Mouse (Mus musculus) intestine, postnatal 0 days (tissue): ENCODE results near the gene Pramef17. TPM values are rescaled to one million over a fixed set of nuclear protein-coding genes. Genes with fewer than 3 reads are reported as not detected.

Source experiments
- polyA plus RNA-seq: library from polyadenylated mRNA; unstranded; fragments of >200 nt; fragmentation: Nextera tagmentation; extraction: Ambion mirVana; gene quantifications from 2 replicates; pipeline ENCODE4 v1.2.1, GENCODE M21; 2015

The Pramef17 gene
- polyA plus RNA-seq, 1 experiment from 2014 or later = not detected

Other genes with a start within 250 kb of the Pramef17 start
- not detected in 2 replicates for gene Gm13023, start 205.0 kb downstream of the Pramef17 start, polyA plus RNA-seq
- gene Gm13084, start 178.3 kb downstream of the Pramef17 start, polyA plus RNA-seq = not detected in 2 replicates
- not detected in 2 replicates for gene Gm13103, start 147.9 kb downstream of the Pramef17 start, polyA plus RNA-seq
- not detected in 2 replicates for gene Pramef6, start 94.0 kb downstream of the Pramef17 start, polyA plus RNA-seq
- not detected in 2 replicates for gene Pramef25, start 43.4 kb downstream of the Pramef17 start, polyA plus RNA-seq
- not detected in 2 replicates for gene Gm13101, start 27.4 kb downstream of the Pramef17 start, polyA plus RNA-seq
- not detected in 2 replicates for gene Pramel4, start 64.8 kb upstream of the Pramef17 start, polyA plus RNA-seq
- gene Gm13102, start 112.1 kb upstream of the Pramef17 start, polyA plus RNA-seq = not detected in 2 replicates
- not detected in 2 replicates for gene Oog3, start 168.3 kb upstream of the Pramef17 start, polyA plus RNA-seq
- gene Oog2, start 196.3 kb upstream of the Pramef17 start, polyA plus RNA-seq = not detected in 2 replicates
- not detected in 2 replicates for gene C87977, start 218.9 kb upstream of the Pramef17 start, polyA plus RNA-seq